Mouse (Mus musculus) erythroblast, embryonic 14.5 days (primary cell): ENCODE measurements around the gene Nkx2-2. TPM values are rescaled to one million over a fixed set of nuclear protein-coding genes. Genes with fewer than 3 reads are reported as not detected.

ENCODE experiments used
- H3K27me3 ChIP-seq: 2 replicates; pipeline ENCODE4 v1.6.1; 2012; ENCODE audit warnings: inconsistent platforms; ENCODE audit not compliant: control insufficient read depth
- H3K36me3 ChIP-seq: 2 replicates; pipeline ENCODE4 v1.6.1; 2012; ENCODE audit warnings: mild to moderate bottlenecking, inconsistent platforms; ENCODE audit not compliant: control insufficient read depth
- H3K4me1 ChIP-seq: 2 replicates; pipeline ENCODE4 v1.6.1; 2012; ENCODE audit warnings: inconsistent platforms; ENCODE audit not compliant: control insufficient read depth
- H3K4me3 ChIP-seq: replicated peaks from 2 replicates; pipeline ENCODE3; 2012; ENCODE audit warnings: moderate library complexity, mild to moderate bottlenecking, inconsistent platforms
- H3K9me3 ChIP-seq: 2 replicates; pipeline ENCODE4 v1.6.1; 2012; ENCODE audit warnings: low read length, inconsistent platforms, mixed read lengths; ENCODE audit not compliant: control insufficient read depth
- GATA1 ChIP-seq: IDR thresholded peaks from 2 replicates; pipeline ENCODE4 v1.6.1; 2012; ENCODE audit warnings: low read length, inconsistent platforms, mixed read lengths
- TAL1 ChIP-seq: IDR thresholded peaks from 3 replicates; pipeline ENCODE4 v1.6.1; 2012; ENCODE audit warnings: low read length, inconsistent platforms, mixed read lengths
- polyA plus RNA-seq: library from polyadenylated mRNA; stranded (reverse); fragments of >175 nt; gene quantifications from 2 replicates; pipeline ENCODE4 v1.2.3, GENCODE M21; 2012

Gene Nkx2-2
- polyA plus RNA-seq, 1 experiment = not detected

- no peak overlapping the region for H3K4me3 ChIP-seq
- no peaks in the 10 kb centered on the region for H3K36me3 ChIP-seq
- H3K9me3 ChIP-seq = no peaks in the 10 kb centered on the region
- H3K27me3 ChIP-seq = no peaks in the 10 kb centered on the region
- H3K4me1 ChIP-seq = no peaks in the 10 kb centered on the region
- no peak for TF ChIP-seq TAL1
- TF ChIP-seq GATA1 = no peak
These were observed 28.2 kb downstream of the Nkx2-2 start for GRCm38 (mm10) chr2:147165863-147166262.

GRCm38 (mm10) chr2:147165376-147165775 is 28.7 kb downstream of the Nkx2-2 start:
- no peak overlapping the region for H3K4me3 ChIP-seq
- H3K9me3 ChIP-seq = no peaks in the 10 kb centered on the region
- no peak for TF ChIP-seq GATA1
- no peak for TF ChIP-seq TAL1
- H3K4me1 ChIP-seq = no peaks in the 10 kb centered on the region
- H3K36me3 ChIP-seq = no peaks in the 10 kb centered on the region
- no peaks in the 10 kb centered on the region for H3K27me3 ChIP-seq

- no peaks in the 10 kb centered on the region for H3K9me3 ChIP-seq
- no peaks in the 10 kb centered on the region for H3K4me1 ChIP-seq
- no peaks in the 10 kb centered on the region for H3K36me3 ChIP-seq
- TF ChIP-seq GATA1 (no peak), TAL1 (no peak)
- H3K4me3 ChIP-seq = no peak overlapping the region
- no peaks in the 10 kb centered on the region for H3K27me3 ChIP-seq
These were observed 41.5 kb downstream of the Nkx2-2 start for GRCm38 (mm10) chr2:147152543-147152942.

Other genes with a start within 250 kb of the Nkx2-2 start
- gene Xrn2, start 181.2 kb downstream of the Nkx2-2 start, polyA plus RNA-seq = 0.28 and 0.66 TPM in 2 replicates
- gene Nkx2-4, start 108.8 kb downstream of the Nkx2-2 start, polyA plus RNA-seq = not detected in 2 replicates
- not detected in 2 replicates for gene Pax1, start 167.7 kb upstream of the Nkx2-2 start, polyA plus RNA-seq